Comparison of ENCODE assay signal across 23 mouse cellular contexts in the genomic region with DNA sequence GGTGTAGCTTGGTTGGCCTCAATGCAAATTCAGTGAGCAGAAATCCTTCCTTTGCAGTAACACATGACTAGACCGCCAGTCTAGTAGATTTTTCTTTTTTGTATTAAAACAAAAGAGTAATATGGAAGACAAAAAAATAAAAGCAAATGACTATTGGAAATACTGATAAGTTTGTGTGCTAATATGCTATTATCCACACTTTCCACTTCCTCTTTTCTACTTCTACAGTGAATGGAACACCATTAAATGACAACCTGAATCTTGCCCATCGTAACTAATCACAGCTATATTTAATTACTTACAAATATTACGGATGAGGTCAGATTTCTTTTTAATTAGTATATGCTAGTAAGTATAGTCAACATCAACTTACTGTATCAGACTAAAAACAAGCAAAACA. TPM values are rescaled to one million over a fixed set of nuclear protein-coding genes. Genes with fewer than 3 reads are reported as not detected.
DNase-seq lines count a peak whose midpoint lies in the region; ATAC-seq and TF ChIP-seq lines count a peak whose summit lies in the region.
"Had no signal": no experiment of that assay in that cellular context is flagged by ENCODE, and none has a peak within 500 bp of the region (broad histone marks: within the 10 kb centered on the region; RNA-seq: fewer than 3 reads in every experiment).

No protein-coding gene starts in this region.

- no peak for TF ChIP-seq CTCF in MEL (IDR thresholded peaks at IDR 0.05 in 2 of 3, conservative IDR thresholded peaks at IDR 0.05 in 1 of 3; ENCODE audit: control insufficient read depth in 1 of 3, insufficient read depth in 1 of 3, low read depth in 2 of 3, low read length in 3 of 3, poor library complexity in 1 of 3, severe bottlenecking in 1 of 3)

- TF ChIP-seq EP300 in MEL (IDR thresholded peaks at IDR 0.05; ENCODE audit: low read depth in 1 of 2, low read length in 2 of 2): peak in 1 of 2 experiments; percentile 64; a peak in 2 of 4 replicates

- H3K27me3 ChIP-seq in MEL (ENCODE audit: control insufficient read depth in 1 of 2, insufficient read depth in 2 of 2, low read length in 2 of 2): no peaks in the 10 kb centered on the region
- H3K27me3 ChIP-seq: embryonic facial prominence, embryonic 13.5 days; forebrain, embryonic 12.5 days; forebrain, embryonic 15.5 days; hindbrain, embryonic 12.5 days; hindbrain, embryonic 15.5 days had no signal

- TF ChIP-seq RAD21 in MEL (IDR thresholded peaks at IDR 0.05; ENCODE audit: low read depth, low read length): no peak

- intact Hi-C loops in left cerebral cortex, postnatal 14 days (cut with DNase I): no loop called here

- no peak overlapping the region for H3K4me3 ChIP-seq in MEL (ENCODE audit: control insufficient read depth in 1 of 2, insufficient read depth in 1 of 2, low read depth in 2 of 2, low read length in 2 of 2)
- H3K4me3 ChIP-seq: embryonic facial prominence, embryonic 10.5 days; embryonic facial prominence, embryonic 13.5 days; erythroblast, embryonic 14.5 days; forebrain, embryonic 12.5 days; forebrain, embryonic 15.5 days; heart, adult 2 months; hindbrain, embryonic 12.5 days; hindbrain, embryonic 15.5 days had no signal

- no peak overlapping the region for H3K9ac ChIP-seq in MEL (ENCODE audit: control insufficient read depth, low read depth, low read length, poor library complexity, severe bottlenecking)
- H3K9ac ChIP-seq: embryonic facial prominence, embryonic 13.5 days; forebrain, embryonic 12.5 days; forebrain, embryonic 15.5 days; hindbrain, embryonic 12.5 days; hindbrain, embryonic 15.5 days had no signal

- H3K27ac ChIP-seq in MEL (ENCODE audit: control insufficient read depth, low read depth, low read length): no peak overlapping the region
- H3K27ac ChIP-seq: embryonic facial prominence, embryonic 10.5 days; embryonic facial prominence, embryonic 13.5 days; forebrain, embryonic 12.5 days; forebrain, embryonic 15.5 days; heart, adult 2 months; hindbrain, embryonic 12.5 days; hindbrain, embryonic 15.5 days had no signal

- H3K9me3 ChIP-seq in MEL (replicated peaks; ENCODE audit: insufficient read depth, low read length): no peaks in the 10 kb centered on the region
- H3K9me3 ChIP-seq: embryonic facial prominence, embryonic 10.5 days; embryonic facial prominence, embryonic 13.5 days; forebrain, embryonic 12.5 days; forebrain, embryonic 15.5 days; hindbrain, embryonic 12.5 days; hindbrain, embryonic 15.5 days had no signal

- TF ChIP-seq POLR2A in MEL (IDR thresholded peaks at IDR 0.05; ENCODE audit: control insufficient read depth in 1 of 2, insufficient read depth in 1 of 2, low read depth in 1 of 2, low read length in 2 of 2, poor library complexity in 1 of 2): no peak

- H3K36me3 ChIP-seq in MEL (ENCODE audit: control insufficient read depth in 1 of 2, insufficient read depth in 2 of 2, low read length in 2 of 2): peaks cover 0 to 14% of the 10 kb centered on the region in 2 experiments; a peak in 3 of 4 replicates
- H3K36me3 ChIP-seq: embryonic facial prominence, embryonic 10.5 days; embryonic facial prominence, embryonic 13.5 days; forebrain, embryonic 12.5 days; forebrain, embryonic 15.5 days; hindbrain, embryonic 12.5 days; hindbrain, embryonic 15.5 days had no signal

- no peaks in the 10 kb centered on the region for H3K79me2 ChIP-seq in MEL (ENCODE audit: control insufficient read depth, insufficient read depth, low read length, poor library complexity)

- ATAC-seq in megakaryocyte progenitor cell, adult 5-6 weeks (replicated peaks; ENCODE audit: poor library complexity): 0 out of 2 replicates have a peak, but pooled peaks have one; percentile 18
- ATAC-seq: activated CD4-positive, CD25-positive, alpha-beta regulatory T cell, adult 4 months; forebrain, embryonic 15.5 days; intestine, postnatal 0 days had no signal

- peak; percentile 15 for DNase-seq in gastrocnemius, adult 18-20 months (ENCODE audit: low spot score)
- no peak for DNase-seq in gastrocnemius, postnatal 4 days (ENCODE audit: low spot score in 2 of 2)
- DNase-seq in MEL (ENCODE audit: low read depth, low spot score): peak; percentile 42
- DNase-seq in embryo, embryonic 9.5 days (ENCODE audit: extremely low spot score): no peak
- no peak for DNase-seq in left cerebral cortex, postnatal 14 days (ENCODE audit: low spot score in 2 of 2)
- DNase-seq: adrenal gland, postnatal 10 days; adrenal gland, postnatal 36 days; B cell, adult 2 months; cerebellum, adult 18-20 months; cerebellum, adult 9-10 months; cerebellum, postnatal 14 days; gastrocnemius, postnatal 14 days; heart, adult 2 months had no signal

- peaks cover 5 to 12% of the 10 kb centered on the region in 2 experiments for H3K4me1 ChIP-seq in MEL (ENCODE audit: control insufficient read depth in 1 of 2, insufficient read depth in 2 of 2, low read length in 2 of 2)
- H3K4me1 ChIP-seq: embryonic facial prominence, embryonic 10.5 days; forebrain, embryonic 12.5 days; hindbrain, embryonic 12.5 days had no signal

TF ChIP-seq in MEL, 35 proteins besides CTCF, POLR2A, EP300 and RAD21:
- peak; percentile 23; the same call in 1 of the 2 replicates for TF ChIP-seq RCOR1 (IDR thresholded peaks at IDR 0.05; ENCODE audit: low read depth, low read length)
- no peak for TF ChIP-seq POLR2AphosphoS5 (IDR thresholded peaks at IDR 0.05; ENCODE audit: borderline replicate concordance, low read depth, low read length)
- peak; percentile 22; the same call in 1 of the 2 replicates for TF ChIP-seq GATA1 (IDR thresholded peaks at IDR 0.05; ENCODE audit: low read depth, low read length)
- 0 out of 2 replicates have a peak, but pooled peaks have one; percentile 43 for TF ChIP-seq ZNF384 (IDR thresholded peaks at IDR 0.05; ENCODE audit: low read depth, low read length)

RNA-seq across cellular contexts. Expression of a gene that starts 22.7 kb away (rescaled TPM):
- total RNA-seq in gastrocnemius, adult 18-20 months (2021): 10 to 100 TPM; 16.3 to 22.2 TPM
- 10 to 100 TPM; 23.0 to 27.5 TPM for total RNA-seq in gastrocnemius, postnatal 4 days (2021)
- total RNA-seq in MEL (2012; rRNA removed): 5.7 and 7.2 TPM in 2 replicates
- 10 to 100 TPM; 10.5 to 66.9 TPM for polyA plus RNA-seq in MEL (2012; ENCODE audit: insufficient read depth in 1 of 2, insufficient read length in 2 of 2, low read depth in 1 of 2, low replicate concordance in 2 of 2, missing spikeins in 1 of 2)
- total RNA-seq in megakaryocyte progenitor cell, adult 5-6 weeks (2015): 15.7 and 17.2 TPM in 2 replicates
- total RNA-seq in megakaryocyte progenitor cell, adult 5-6 weeks (2017): 25.6 and 38.0 TPM in 2 replicates
- total RNA-seq in left cerebral cortex, postnatal 14 days (2021): 10 to 100 TPM; 25.2 to 29.1 TPM

Comparison
In these comparisons a context has a peak if more than half of its experiments do, and no peak if none do; other contexts are left out.
1. DNase-seq: peak in gastrocnemius, adult 18-20 months (single experiment) and MEL (single experiment); none in gastrocnemius, postnatal 4 days (0 of 2), embryo, embryonic 9.5 days (single experiment) and left cerebral cortex, postnatal 14 days (0 of 2).